Mouse (Mus musculus): ENCODE measurements around the gene Il22ra2. TPM values are rescaled to one million over a fixed set of nuclear protein-coding genes. Genes with fewer than 3 reads are reported as not detected.

Il22ra2 gene
- 0.05 TPM in 2 replicates for polyA plus RNA-seq (2015; fragmentation: Nextera tagmentation; extraction: Ambion mirVana)

DNA sequence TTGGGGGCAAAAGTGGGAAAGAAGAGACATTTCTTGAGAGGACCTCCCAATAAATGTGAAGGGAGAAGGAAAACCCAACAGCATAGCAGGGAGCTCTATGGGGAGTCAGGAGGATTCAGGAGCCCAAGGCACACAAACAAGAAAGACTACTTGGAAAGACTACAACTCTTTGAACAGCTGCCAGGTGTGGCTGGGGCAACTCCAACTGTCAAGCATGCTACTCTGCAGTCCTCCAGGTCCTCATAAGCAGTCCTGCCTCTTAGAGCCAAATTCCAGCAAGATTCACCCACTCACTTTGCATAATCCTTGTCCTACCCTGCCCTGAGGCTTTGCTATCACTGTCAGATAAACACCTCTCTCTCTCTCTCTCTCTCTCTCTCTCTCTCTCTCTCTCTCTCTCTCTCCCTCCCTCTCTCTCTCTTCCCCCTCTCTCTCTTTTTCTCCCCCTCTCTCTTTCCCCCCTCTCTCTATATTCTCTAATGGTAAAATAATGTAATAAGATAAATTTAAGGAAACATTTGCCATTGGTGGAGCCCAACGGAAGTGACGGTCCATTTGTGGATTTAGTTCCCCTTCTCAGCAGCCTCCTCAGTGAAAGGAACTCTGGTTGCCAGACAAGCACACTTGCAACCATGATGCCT, at the start of gene Il22ra2:
Il22ra2 (plus strand) TSS at position 591 of the 641 bp plus-strand sequence.
- H3K4me2 ChIP-seq, result no peak within 1 kb of the TSS
- no peak within 1 kb of the TSS for H3K9ac ChIP-seq
- H3K36me3 ChIP-seq, result no peaks in the 10 kb centered on the region
- no peak within 1 kb of the TSS for H3K27ac ChIP-seq
- 67% methylated on average over 2 of the region's 2 CpGs for WGBS (ENCODE audit: insufficient replicate concordance)
- H3K9me3 ChIP-seq (replicated peaks), result no peaks in the 10 kb centered on the region
- H3K27me3 ChIP-seq, result no peaks in the 10 kb centered on the region
- DNase-seq (no peak), ATAC-seq (ENCODE audit: low read depth) (no peak)
- H3K4me1 ChIP-seq (replicated peaks), result no peaks in the 10 kb centered on the region
- H3K4me3 ChIP-seq (replicated peaks), result no peak within 1 kb of the TSS

DNA sequence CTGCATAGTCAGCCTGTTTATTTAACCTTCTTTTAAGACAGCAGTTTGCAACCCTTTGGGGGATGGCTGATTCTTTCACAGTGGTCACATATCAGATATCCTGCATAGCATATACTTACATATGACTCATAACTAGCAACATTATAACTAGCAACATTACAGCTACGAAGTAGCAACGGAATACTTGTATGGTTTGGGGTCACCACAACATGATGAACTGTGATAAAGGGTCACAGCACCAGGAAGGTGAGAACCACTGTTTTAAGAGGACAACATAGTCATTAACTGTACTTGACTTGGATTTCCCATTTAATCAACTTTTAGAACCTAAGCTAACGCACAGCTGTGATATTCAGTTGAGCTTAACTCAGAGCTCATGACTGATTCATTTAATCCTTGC, 44.2 kb upstream of the Il22ra2 start:
- ATAC-seq (ENCODE audit: low read depth) (no peak), DNase-seq (no peak)
- Histone ChIP-seq H3K4me2 (no peak overlapping the region), H3K4me1 (replicated peaks) (peaks cover 10% of the 10 kb centered on the region), H3K9me3 (replicated peaks) (no peaks in the 10 kb centered on the region), H3K4me3 (replicated peaks) (no peak overlapping the region), H3K27ac (no peak overlapping the region), H3K27me3 (no peaks in the 10 kb centered on the region), H3K9ac (no peak overlapping the region), H3K36me3 (no peaks in the 10 kb centered on the region)
- 62% methylated on average over 3 of the region's 3 CpGs for WGBS (ENCODE audit: insufficient replicate concordance)

GRCm38 (mm10) chr10:19578001-19578400, 43.8 kb upstream of the Il22ra2 start:
- Histone ChIP-seq H3K27ac (no peak overlapping the region), H3K9ac (no peak overlapping the region), H3K4me1 (replicated peaks) (peaks cover 14% of the 10 kb centered on the region), H3K9me3 (replicated peaks) (no peaks in the 10 kb centered on the region), H3K36me3 (no peaks in the 10 kb centered on the region), H3K4me2 (no peak overlapping the region), H3K4me3 (replicated peaks) (no peak overlapping the region), H3K27me3 (no peaks in the 10 kb centered on the region)
- WGBS (ENCODE audit: insufficient replicate concordance), result 64% methylated on average over 6 of the region's 6 CpGs
- DNase-seq (no peak), ATAC-seq (ENCODE audit: low read depth) (no peak)

- ATAC-seq (ENCODE audit: low read depth) (no peak), DNase-seq (no peak)
- 67% methylated on average over 9 of the region's 9 CpGs for WGBS (ENCODE audit: insufficient replicate concordance)
- Histone ChIP-seq H3K4me3 (replicated peaks) (no peak overlapping the region), H3K27ac (no peak overlapping the region), H3K9ac (no peak overlapping the region), H3K9me3 (replicated peaks) (no peaks in the 10 kb centered on the region), H3K27me3 (no peaks in the 10 kb centered on the region), H3K4me2 (no peak overlapping the region), H3K4me1 (replicated peaks) (peaks cover 19% of the 10 kb centered on the region), H3K36me3 (no peaks in the 10 kb centered on the region)
Measured at GRCm38 (mm10) chr10:19578409-19578986, 43.3 kb upstream of the Il22ra2 start.

- DNase-seq, result no peak
- WGBS (ENCODE audit: insufficient replicate concordance), result 72% methylated on average over 3 of the region's 3 CpGs
- ATAC-seq (ENCODE audit: low read depth), result no peak
- H3K4me1 ChIP-seq (replicated peaks), result peaks cover 40% of the 10 kb centered on the region
- no peak overlapping the region for H3K27ac ChIP-seq
- no peaks in the 10 kb centered on the region for H3K27me3 ChIP-seq
- no peak overlapping the region for H3K9ac ChIP-seq
- H3K36me3 ChIP-seq, result no peaks in the 10 kb centered on the region
- no peaks in the 10 kb centered on the region for H3K9me3 ChIP-seq (replicated peaks)
- H3K4me2 ChIP-seq, result no peak overlapping the region
- H3K4me3 ChIP-seq (replicated peaks), result no peak overlapping the region
Measured at GRCm38 (mm10) chr10:19580660-19581059, 41.1 kb upstream of the Il22ra2 start.

- Histone ChIP-seq H3K9me3 (replicated peaks) (no peaks in the 10 kb centered on the region), H3K9ac (no peak overlapping the region), H3K27me3 (no peaks in the 10 kb centered on the region), H3K4me2 (no peak overlapping the region), H3K27ac (peak overlapping the region; percentile 71), H3K4me1 (replicated peaks) (peaks cover 53% of the 10 kb centered on the region), H3K4me3 (replicated peaks) (no peak overlapping the region), H3K36me3 (no peaks in the 10 kb centered on the region)
- no peak for DNase-seq
- 18% methylated on average over 9 of the region's 9 CpGs for WGBS (ENCODE audit: insufficient replicate concordance)
- ATAC-seq (ENCODE audit: low read depth), result no peak
Measured at GRCm38 (mm10) chr10:19581844-19582582, 39.8 kb upstream of the Il22ra2 start.

DNA sequence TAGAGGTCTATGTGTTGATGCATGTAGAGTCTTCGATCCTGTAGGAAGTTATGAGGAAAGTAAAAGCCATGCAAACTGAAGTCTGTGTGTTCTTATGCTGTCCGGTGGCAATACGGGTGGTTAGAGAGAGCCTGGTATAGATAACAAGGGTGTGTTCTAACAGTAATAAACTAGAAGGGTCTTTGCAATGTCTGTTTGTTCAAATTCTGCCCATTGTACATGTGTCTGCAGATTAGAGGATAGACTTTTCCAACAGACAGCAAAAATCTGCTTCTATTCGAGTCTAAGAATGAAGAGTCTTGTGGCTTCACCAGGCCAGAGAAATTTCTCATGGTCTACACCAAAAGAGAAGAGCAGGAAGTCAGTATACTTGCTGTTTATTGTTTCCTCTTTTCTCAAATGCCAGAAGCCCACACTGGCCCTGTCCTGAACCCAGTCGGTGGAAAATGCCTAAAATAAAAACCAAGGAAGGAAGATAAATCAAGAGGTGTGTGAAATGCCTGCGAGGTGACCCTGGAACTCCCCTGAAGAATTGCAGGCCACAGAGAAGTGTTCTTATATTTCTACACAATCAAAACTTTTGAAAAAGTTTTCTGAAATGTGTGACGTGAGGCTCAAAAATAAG, 38.9 kb upstream of the Il22ra2 start:
- ATAC-seq (ENCODE audit: low read depth), result peak; percentile 51; the same call in 1 of the 2 replicates
- WGBS (ENCODE audit: insufficient replicate concordance), result 21% methylated on average over 7 of the region's 7 CpGs
- H3K4me1 ChIP-seq (replicated peaks), result peaks cover 57% of the 10 kb centered on the region

DNA sequence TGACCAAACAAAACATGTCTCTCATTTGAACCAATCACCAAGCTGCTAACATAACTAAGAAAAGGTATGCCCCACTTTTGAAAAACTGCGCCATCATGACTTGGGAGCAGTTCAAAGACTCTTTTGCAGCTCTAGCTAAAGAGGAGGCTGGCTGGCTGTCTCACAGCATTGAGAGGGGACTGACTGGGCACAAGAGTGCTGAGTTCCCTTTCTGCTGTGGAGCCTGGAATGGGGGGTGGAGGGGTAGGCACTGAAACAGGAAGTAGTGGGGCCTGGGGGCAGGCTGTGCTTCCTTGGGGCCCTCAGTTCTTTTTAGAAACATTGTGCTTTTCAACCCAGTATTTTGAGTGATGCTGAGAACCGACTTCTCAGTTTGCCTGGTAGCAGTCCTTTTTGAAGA, 37.7 kb upstream of the Il22ra2 start:
- Histone ChIP-seq H3K27ac (peak overlapping the region; percentile 71), H3K4me1 (replicated peaks) (peaks cover 54% of the 10 kb centered on the region)
- no peak for ATAC-seq (ENCODE audit: low read depth)

More for the DNA sequence above, 38.9 kb upstream of the Il22ra2 start:
- no peaks in the 10 kb centered on the region for H3K27me3 ChIP-seq
- peak overlapping the region; percentile 71 for H3K27ac ChIP-seq
- H3K4me3 ChIP-seq (replicated peaks), result no peak overlapping the region
- no peak overlapping the region for H3K4me2 ChIP-seq
- no peak for DNase-seq
- no peaks in the 10 kb centered on the region for H3K9me3 ChIP-seq (replicated peaks)
- no peak overlapping the region for H3K9ac ChIP-seq
- H3K36me3 ChIP-seq, result no peaks in the 10 kb centered on the region

GRCm38 (mm10) chr10:19584846-19585245, 37.0 kb upstream of the Il22ra2 start:
- 21% methylated on average over 1 of the region's 1 CpGs for WGBS (ENCODE audit: insufficient replicate concordance)
- no peaks in the 10 kb centered on the region for H3K36me3 ChIP-seq
- no peaks in the 10 kb centered on the region for H3K27me3 ChIP-seq
- peak overlapping the region; percentile 71; the same call in 1 of the 2 replicates for H3K27ac ChIP-seq
- H3K4me2 ChIP-seq, result no peak overlapping the region
- peaks cover 62% of the 10 kb centered on the region for H3K4me1 ChIP-seq (replicated peaks)
- ATAC-seq (ENCODE audit: low read depth) (0 out of 2 replicates have a peak, but pooled peaks have one; percentile 32), DNase-seq (no peak)
- no peaks in the 10 kb centered on the region for H3K9me3 ChIP-seq (replicated peaks)
- no peak overlapping the region for H3K9ac ChIP-seq
- no peak overlapping the region for H3K4me3 ChIP-seq (replicated peaks)

More for the DNA sequence above, 37.7 kb upstream of the Il22ra2 start:
- 38% methylated on average over 2 of the region's 2 CpGs for WGBS (ENCODE audit: insufficient replicate concordance)
- Histone ChIP-seq H3K4me2 (peak overlapping the region; percentile 6), H3K9me3 (replicated peaks) (no peaks in the 10 kb centered on the region), H3K4me3 (replicated peaks) (no peak overlapping the region), H3K27me3 (no peaks in the 10 kb centered on the region), H3K9ac (no peak overlapping the region), H3K36me3 (no peaks in the 10 kb centered on the region)
- no peak for DNase-seq

GRCm38 (mm10) chr10:19585860-19586259, 35.9 kb upstream of the Il22ra2 start:
- whole genome bisulfite sequencing (ENCODE audit: insufficient replicate concordance), result 34% methylated on average over 5 of the region's 5 CpGs
- H3K9ac ChIP-seq, result no peak overlapping the region

GRCm38 (mm10) chr10:19587281-19587680, 34.5 kb upstream of the Il22ra2 start:
- Histone ChIP-seq H3K27ac (no peak overlapping the region), H3K9me3 (replicated peaks) (no peaks in the 10 kb centered on the region), H3K4me2 (no peak overlapping the region), H3K4me1 (replicated peaks) (peaks cover 80% of the 10 kb centered on the region), H3K27me3 (no peaks in the 10 kb centered on the region), H3K9ac (no peak overlapping the region), H3K36me3 (no peaks in the 10 kb centered on the region), H3K4me3 (replicated peaks) (no peak overlapping the region)
- ATAC-seq (ENCODE audit: low read depth) (no peak), DNase-seq (no peak)
- WGBS (ENCODE audit: insufficient replicate concordance), result 64% methylated on average over 3 of the region's 3 CpGs

More at GRCm38 (mm10) chr10:19585860-19586259, 35.9 kb upstream of the Il22ra2 start:
- H3K9me3 ChIP-seq (replicated peaks), result no peaks in the 10 kb centered on the region
- peak overlapping the region; percentile 66 for H3K27ac ChIP-seq
- peaks cover 72% of the 10 kb centered on the region for H3K4me1 ChIP-seq (replicated peaks)
- H3K27me3 ChIP-seq, result no peaks in the 10 kb centered on the region
- DNase-seq (no peak), ATAC-seq (ENCODE audit: low read depth) (peak; percentile 59)
- H3K36me3 ChIP-seq, result no peaks in the 10 kb centered on the region
- no peak overlapping the region for H3K4me2 ChIP-seq
- no peak overlapping the region for H3K4me3 ChIP-seq (replicated peaks)
